Mouse (Mus musculus) heart, embryonic 11.5 days (tissue): ENCODE results near the gene Hoxd10. TPM values are rescaled to one million over a fixed set of nuclear protein-coding genes. Genes with fewer than 3 reads are reported as not detected.

Experiments used
- ATAC-seq: fragments of 200-750 bp; cut with Nextera tagmentation; replicated peaks from 2 replicates; pipeline ENCODE4 v1.8.0; 2017; ENCODE audit warnings: moderate library complexity; ENCODE audit not compliant: insufficient number of reproducible peaks, low FRiP score, low TSS enrichment
- H3K27ac ChIP-seq: fragments of 300-500 bp; sonication (generic); 2 replicates; pipeline ENCODE4 v1.5.1; 2014; ENCODE audit warnings: mild to moderate bottlenecking, low read depth, low read length
- H3K27me3 ChIP-seq: fragments of 300-500 bp; sonication (generic); 2 replicates; pipeline ENCODE4 v1.6.1; 2014; ENCODE audit warnings: mild to moderate bottlenecking, low read length, mixed read lengths; ENCODE audit not compliant: control insufficient read depth, insufficient read depth
- H3K36me3 ChIP-seq: fragments of 300-500 bp; sonication (generic); 2 replicates; pipeline ENCODE4 v1.6.1; 2014; ENCODE audit warnings: mild to moderate bottlenecking, low read length, moderate library complexity, mixed read lengths; ENCODE audit not compliant: control insufficient read depth, insufficient read depth
- H3K4me1 ChIP-seq: fragments of 300-500 bp; sonication (generic); 2 replicates; pipeline ENCODE4 v1.6.1; 2014; ENCODE audit warnings: low read length; ENCODE audit not compliant: control insufficient read depth, insufficient read depth
- H3K4me2 ChIP-seq: fragments of 300-500 bp; sonication (generic); 2 replicates; pipeline ENCODE4 v1.6.1; 2014; ENCODE audit warnings: mild to moderate bottlenecking, moderate library complexity
- H3K4me3 ChIP-seq: fragments of 300-500 bp; sonication (generic); 2 replicates; pipeline ENCODE4 v1.5.1; 2014; ENCODE audit warnings: low read depth, low read length
- H3K9ac ChIP-seq: fragments of 300-500 bp; sonication (generic); 2 replicates; pipeline ENCODE4 v1.6.1; 2014; ENCODE audit warnings: mild to moderate bottlenecking, low read depth, low read length, moderate library complexity
- H3K9me3 ChIP-seq: fragments of 300-500 bp; sonication (generic); replicated peaks from 2 replicates; pipeline ENCODE4 v1.6.1; 2016; ENCODE audit warnings: low read length; ENCODE audit not compliant: control insufficient read depth
- WGBS: fragments of 180-500 bp; shearing (Covaris S2); extraction: QIAGEN DNeasy Blood & Tissue Kit; methylation state at CpG from one replicate; pipeline ENCODE4 v1.1.7; 2014; ENCODE audit not compliant: insufficient replicate concordance; 5-methylcytosine and 5-hydroxymethylcytosine counted together
- polyA plus RNA-seq: library from polyadenylated mRNA; unstranded; fragments of >200 nt; fragmentation: Nextera tagmentation; extraction: Ambion mirVana; gene quantifications from 2 replicates; pipeline ENCODE4 v1.2.1, GENCODE M21; 2014

Hoxd10 gene
- polyA plus RNA-seq, 1 experiment from 2014 or later = 0.11 TPM

- WGBS = 7% methylated on average over 8 of the region's 8 CpGs
Observed at GRCm38 (mm10) chr2:74690338-74690716, 1.4 kb upstream of the Hoxd10 start.

GRCm38 (mm10) chr2:74691995-74692807 lies 477 bp downstream of the Hoxd10 start:
- Histone ChIP-seq H3K9me3 (no peaks in the 10 kb centered on the region), H3K9ac (no peak overlapping the region), H3K36me3 (no peaks in the 10 kb centered on the region), H3K27ac (no peak overlapping the region), H3K4me1 (peaks cover 6% of the 10 kb centered on the region), H3K4me3 (no peak overlapping the region), H3K4me2 (no peak overlapping the region), H3K27me3 (peaks cover 95% of the 10 kb centered on the region)
- 4% methylated on average over 35 of the region's 35 CpGs for WGBS
- no peak for ATAC-seq

More at GRCm38 (mm10) chr2:74690338-74690716, 1.4 kb upstream of the Hoxd10 start:
- Histone ChIP-seq H3K9me3 (no peaks in the 10 kb centered on the region), H3K9ac (no peak overlapping the region), H3K4me1 (peaks cover 6% of the 10 kb centered on the region), H3K36me3 (no peaks in the 10 kb centered on the region), H3K4me2 (no peak overlapping the region), H3K27me3 (peaks cover 90% of the 10 kb centered on the region), H3K4me3 (no peak overlapping the region), H3K27ac (no peak overlapping the region)
- ATAC-seq = no peak

GRCm38 (mm10) chr2:74692808-74693431 lies 1.2 kb downstream of the Hoxd10 start:
- H3K9me3 ChIP-seq = no peaks in the 10 kb centered on the region
- under 1% methylated on average over 20 of the region's 20 CpGs for WGBS
- H3K27me3 ChIP-seq = peaks cover 95% of the 10 kb centered on the region
- H3K4me2 ChIP-seq = no peak overlapping the region
- H3K36me3 ChIP-seq = no peaks in the 10 kb centered on the region
- no peak for ATAC-seq
- H3K27ac ChIP-seq = no peak overlapping the region
- H3K4me1 ChIP-seq = peaks cover 7% of the 10 kb centered on the region
- H3K4me3 ChIP-seq = no peak overlapping the region
- no peak overlapping the region for H3K9ac ChIP-seq

GRCm38 (mm10) chr2:74693432-74693827 lies 1.7 kb downstream of the Hoxd10 start:
- no peak for ATAC-seq
- Histone ChIP-seq H3K27ac (no peak overlapping the region), H3K9me3 (no peaks in the 10 kb centered on the region), H3K36me3 (no peaks in the 10 kb centered on the region), H3K4me3 (no peak overlapping the region), H3K4me1 (peaks cover 8% of the 10 kb centered on the region), H3K4me2 (no peak overlapping the region), H3K9ac (no peak overlapping the region), H3K27me3 (peaks cover 95% of the 10 kb centered on the region)
- WGBS = 6% methylated on average over 4 of the region's 4 CpGs

- Histone ChIP-seq H3K4me3 (no peak overlapping the region), H3K36me3 (no peaks in the 10 kb centered on the region), H3K9ac (no peak overlapping the region), H3K4me2 (no peak overlapping the region), H3K27ac (no peak overlapping the region), H3K27me3 (peaks cover 95% of the 10 kb centered on the region), H3K9me3 (no peaks in the 10 kb centered on the region), H3K4me1 (peaks cover 8% of the 10 kb centered on the region)
- no peak for ATAC-seq
- WGBS = 3% methylated on average over 16 of the region's 16 CpGs
Observed at GRCm38 (mm10) chr2:74694066-74694465, 2.3 kb downstream of the Hoxd10 start.

- H3K36me3 ChIP-seq = no peaks in the 10 kb centered on the region
- H3K27ac ChIP-seq = no peak overlapping the region
- ATAC-seq = no peak
- H3K9ac ChIP-seq = no peak overlapping the region
- H3K9me3 ChIP-seq = no peaks in the 10 kb centered on the region
- 4% methylated on average over 1 of the region's 1 CpGs for WGBS
- no peak overlapping the region for H3K4me2 ChIP-seq
- peaks cover 8% of the 10 kb centered on the region for H3K4me1 ChIP-seq
- H3K4me3 ChIP-seq = no peak overlapping the region
- H3K27me3 ChIP-seq = peaks cover 96% of the 10 kb centered on the region
Observed at GRCm38 (mm10) chr2:74695383-74695782, 3.7 kb downstream of the Hoxd10 start.

- peaks cover 8% of the 10 kb centered on the region for H3K4me1 ChIP-seq
- ATAC-seq = no peak
- peaks cover 99% of the 10 kb centered on the region for H3K27me3 ChIP-seq
- H3K27ac ChIP-seq = no peak overlapping the region
- H3K9ac ChIP-seq = no peak overlapping the region
- WGBS = 2% methylated on average over 7 of the region's 7 CpGs
- H3K36me3 ChIP-seq = no peaks in the 10 kb centered on the region
- H3K9me3 ChIP-seq = no peaks in the 10 kb centered on the region
- no peak overlapping the region for H3K4me2 ChIP-seq
- H3K4me3 ChIP-seq = no peak overlapping the region
Observed at GRCm38 (mm10) chr2:74695813-74696430, 4.2 kb downstream of the Hoxd10 start.

- peaks cover 99% of the 10 kb centered on the region for H3K27me3 ChIP-seq
Observed at GRCm38 (mm10) chr2:74696442-74697335, 5.0 kb downstream of the Hoxd10 start.

More at GRCm38 (mm10) chr2:74696442-74697335, 5.0 kb downstream of the Hoxd10 start:
- Histone ChIP-seq H3K4me1 (peaks cover 2% of the 10 kb centered on the region; the same call in 1 of the 2 replicates), H3K9me3 (no peaks in the 10 kb centered on the region), H3K27ac (no peak overlapping the region), H3K9ac (no peak overlapping the region), H3K4me3 (no peak overlapping the region), H3K4me2 (no peak overlapping the region), H3K36me3 (no peaks in the 10 kb centered on the region)
- no peak for ATAC-seq
- WGBS = 2% methylated on average over 34 of the region's 34 CpGs
